Comparison of ENCODE assay signal across 22 mouse cellular contexts in the genomic region with DNA sequence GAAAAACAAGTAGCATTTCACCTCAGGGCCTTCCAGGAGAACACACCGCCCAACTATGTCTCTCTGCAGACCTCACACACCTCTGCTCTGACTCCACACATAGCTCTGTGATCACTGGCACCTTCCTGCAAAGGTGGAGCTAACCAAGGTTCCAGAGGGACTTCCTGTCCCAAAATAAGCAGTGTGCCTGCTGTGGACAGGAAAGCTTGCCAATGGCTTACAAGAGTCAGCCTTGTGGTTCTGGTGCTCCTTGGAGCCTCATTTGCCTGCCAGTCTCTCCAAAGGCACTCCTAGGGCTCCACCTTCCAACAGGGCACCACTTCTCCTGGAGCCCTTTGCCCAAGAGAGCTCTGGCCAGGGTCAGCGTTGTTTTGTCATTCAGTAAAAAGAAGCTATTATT. TPM values are rescaled to one million over a fixed set of nuclear protein-coding genes. Genes with fewer than 3 reads are reported as not detected.
DNase-seq lines count a peak whose midpoint lies in the region; TF ChIP-seq lines count a peak whose summit lies in the region.
"Had no signal": no experiment of that assay in that cellular context is flagged by ENCODE, and none has a peak within 500 bp of the region (broad histone marks: within the 10 kb centered on the region; RNA-seq: fewer than 3 reads in every experiment).

No protein-coding gene starts in this region.

- DNase-seq in adrenal gland, postnatal 10 days = peak; percentile 63
- DNase-seq in adrenal gland, postnatal 4 days (ENCODE audit: low spot score in 2 of 2) = no peak
- peak; percentile 35 for DNase-seq in cerebellum, adult 9-11 months
- no peak for DNase-seq in cerebellum, postnatal 4 days (ENCODE audit: low spot score in 2 of 2)
- no peak for DNase-seq in heart, adult 2 months
- no peak for DNase-seq in heart, embryonic 10.5 days (ENCODE audit: low spot score)
- DNase-seq in lung, postnatal 25 days (ENCODE audit: low spot score) = no peak
- DNase-seq: adrenal gland, adult 2 months; B cell, adult 2 months; cerebellum, postnatal 10 days; forebrain, postnatal 0 days; gastrocnemius, postnatal 36 days; heart, postnatal 14 days; kidney, adult 2 months had no signal

- TF ChIP-seq CTCF in heart, adult 2 months (IDR thresholded peaks at IDR 0.05) = no peak

- peaks cover 2% of the 10 kb centered on the region; the same call in 1 of the 2 replicates for H3K79me2 ChIP-seq in heart, adult 2 months (replicated peaks; ENCODE audit: control insufficient read depth, insufficient read depth, low read length)

- peak overlapping the region; percentile 64 for H3K27ac ChIP-seq in heart, adult 2 months
- H3K27ac ChIP-seq in heart, embryonic 10.5 days = no peak overlapping the region
- peak overlapping the region; percentile 83 for H3K27ac ChIP-seq in brown adipose tissue, adult 24 weeks (replicated peaks; ENCODE audit: low read depth, low read length)
- H3K27ac ChIP-seq: embryonic facial prominence, embryonic 12.5 days; embryonic facial prominence, embryonic 15.5 days; heart, embryonic 13.5 days; hindbrain, embryonic 12.5 days; hindbrain, embryonic 15.5 days had no signal

- TF ChIP-seq POLR2A in heart, adult 2 months (IDR thresholded peaks at IDR 0.05; ENCODE audit: insufficient read depth, low read depth, low read length) = no peak

- H3K4me3 ChIP-seq in heart, adult 2 months = no peak overlapping the region
- H3K4me3 ChIP-seq in heart, embryonic 10.5 days = no peak overlapping the region
- no peak overlapping the region for H3K4me3 ChIP-seq in brown adipose tissue, adult 24 weeks (ENCODE audit: insufficient read depth, low read depth, low read length)
- H3K4me3 ChIP-seq: embryonic facial prominence, embryonic 12.5 days; embryonic facial prominence, embryonic 15.5 days; heart, embryonic 13.5 days; hindbrain, embryonic 12.5 days; hindbrain, embryonic 15.5 days had no signal

- 88% methylated on average over 2 of the region's 2 CpGs for WGBS in heart, adult 2 months
- WGBS in heart, embryonic 10.5 days = 82% methylated on average over 2 of the region's 2 CpGs

- H3K4me1 ChIP-seq in heart, adult 2 months (ENCODE audit: control insufficient read depth, insufficient read depth, low read length) = peaks cover 15% of the 10 kb centered on the region
- H3K4me1 ChIP-seq in heart, embryonic 10.5 days = peaks cover 17% of the 10 kb centered on the region
- peaks cover 21% of the 10 kb centered on the region for H3K4me1 ChIP-seq in brown adipose tissue, adult 24 weeks (ENCODE audit: control insufficient read depth, insufficient read depth, insufficient read length, low read length)

- intact Hi-C loops in heart, adult 2 months (cut with DNase I) = loop anchor here (5.0 kb wide), 2 partner anchors 82 to 282 kb away; partner anchors contain the start of gene Nol10

- H3K27me3 ChIP-seq in heart, adult 2 months (ENCODE audit: control insufficient read depth, insufficient read depth, low read length) = no peaks in the 10 kb centered on the region
- no peaks in the 10 kb centered on the region for H3K27me3 ChIP-seq in heart, embryonic 10.5 days (ENCODE audit: insufficient read depth, poor library complexity, severe bottlenecking)
- H3K27me3 ChIP-seq: CH12.LX; embryonic facial prominence, embryonic 12.5 days; embryonic facial prominence, embryonic 15.5 days; heart, embryonic 13.5 days; hindbrain, embryonic 12.5 days; hindbrain, embryonic 15.5 days; Patski had no signal

- no peak overlapping the region for H3K9ac ChIP-seq in heart, adult 2 months (ENCODE audit: low read depth, low read length)
- H3K9ac ChIP-seq: embryonic facial prominence, embryonic 12.5 days; embryonic facial prominence, embryonic 15.5 days; forebrain, postnatal 0 days; heart, embryonic 13.5 days; hindbrain, embryonic 12.5 days; hindbrain, embryonic 15.5 days had no signal

- no peaks in the 10 kb centered on the region for H3K9me3 ChIP-seq in heart, embryonic 10.5 days
- H3K9me3 ChIP-seq: embryonic facial prominence, embryonic 12.5 days; embryonic facial prominence, embryonic 15.5 days; heart, embryonic 13.5 days; hindbrain, embryonic 12.5 days; hindbrain, embryonic 15.5 days had no signal

- TF ChIP-seq EP300 in heart, adult 2 months (IDR thresholded peaks at IDR 0.05; ENCODE audit: insufficient read depth, low read depth, low read length) = no peak

- H3K36me3 ChIP-seq in heart, adult 2 months (ENCODE audit: control insufficient read depth, insufficient read depth, low read length) = no peaks in the 10 kb centered on the region
- peaks cover 15% of the 10 kb centered on the region for H3K36me3 ChIP-seq in heart, embryonic 10.5 days
- H3K36me3 ChIP-seq: hindbrain, embryonic 15.5 days had no signal

RNA-seq across cellular contexts. Expression of gene Pdia6, which starts 1.5 kb away (rescaled TPM):
- total RNA-seq in adrenal gland, postnatal 10 days (2021) = 100 to 1,000 TPM; 159 to 179 TPM
- 100 to 1,000 TPM; 197 to 217 TPM for total RNA-seq in adrenal gland, postnatal 4 days (2021)
- total RNA-seq in heart, adult 2 months (2021) = 100 to 1,000 TPM; 106 to 122 TPM
- polyA plus RNA-seq in heart, adult 2 months (2012; rRNA removed) = 36.2 and 65.7 TPM in 2 replicates
- 595 and 738 TPM in 2 replicates for polyA plus RNA-seq in heart, embryonic 10.5 days (2016; fragmentation: Nextera tagmentation; extraction: Ambion mirVana)
- 65.9 and 83.5 TPM in 2 replicates for polyA plus RNA-seq in brown adipose tissue, adult 24 weeks (2012; ENCODE audit: insufficient read depth, insufficient read length, missing spikeins)

Comparison
In these comparisons a context has a peak if more than half of its experiments do, and no peak if none do; other contexts are left out.
1. DNase-seq: peak in adrenal gland, postnatal 10 days (single experiment) and cerebellum, adult 9-11 months (single experiment); none in adrenal gland, postnatal 4 days (0 of 2), cerebellum, postnatal 4 days (0 of 2), heart, adult 2 months (0 of 2), heart, embryonic 10.5 days (single experiment) and lung, postnatal 25 days (single experiment).